Mouse (Mus musculus) adrenal gland, postnatal 36 days (tissue): ENCODE data around the gene Bmp7. TPM values are rescaled to one million over a fixed set of nuclear protein-coding genes. Genes with fewer than 3 reads are reported as not detected.

Source experiments
- DNase-seq, 2 experiments: peaks; one replicate each; pipeline ENCODE4 v3.0.0; 2021; ENCODE audit warnings: mixed read lengths in 1 of 2
- total RNA-seq, 2 experiments: library from RNA; stranded (reverse); gene quantifications; 2 replicates each; pipeline ENCODE4 v1.2.3; 2021

The Bmp7 gene
- total RNA-seq, 2 experiments from 2014 or later: 30.1 to 68.2 TPM

DNA sequence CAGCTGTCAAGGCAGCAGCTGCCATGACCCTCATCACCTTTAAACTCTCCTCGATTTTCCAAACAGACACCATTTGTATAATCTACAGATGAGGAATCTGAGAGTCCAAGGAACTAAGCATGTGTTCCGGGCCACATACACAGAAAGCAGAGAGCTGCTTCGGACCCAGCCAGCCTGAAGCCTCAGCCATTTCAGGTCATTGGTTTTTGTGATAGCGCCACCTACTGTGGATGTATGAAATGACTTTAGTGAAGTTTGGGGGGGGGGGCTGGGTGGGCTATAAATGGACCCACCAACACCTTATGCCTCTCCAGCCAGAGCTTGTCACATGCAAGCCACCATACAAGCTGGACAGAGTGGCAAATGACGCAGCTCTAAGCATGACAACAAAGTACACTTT, 8.9 kb upstream of the Bmp7 start:
- no peak for DNase-seq

DNA sequence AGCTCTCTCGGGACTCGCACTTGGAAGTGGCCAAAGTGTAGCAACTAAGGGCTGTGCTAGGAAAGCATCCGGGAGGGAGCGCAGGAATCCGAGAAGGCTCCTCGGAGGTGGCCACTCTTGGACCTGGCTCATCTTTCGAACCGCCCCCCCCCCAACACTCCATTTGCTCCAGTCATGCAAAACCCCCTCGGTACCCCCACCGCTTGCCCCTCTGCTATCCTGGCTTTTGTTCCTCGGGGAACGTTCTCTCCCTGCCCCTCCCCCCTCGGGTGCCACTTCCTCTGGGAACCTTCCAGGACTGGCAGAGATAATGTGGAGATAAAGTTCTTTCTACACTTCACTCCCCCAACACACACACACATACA, 660 bp upstream of the Bmp7 start:
- DNase-seq: no peak

DNA sequence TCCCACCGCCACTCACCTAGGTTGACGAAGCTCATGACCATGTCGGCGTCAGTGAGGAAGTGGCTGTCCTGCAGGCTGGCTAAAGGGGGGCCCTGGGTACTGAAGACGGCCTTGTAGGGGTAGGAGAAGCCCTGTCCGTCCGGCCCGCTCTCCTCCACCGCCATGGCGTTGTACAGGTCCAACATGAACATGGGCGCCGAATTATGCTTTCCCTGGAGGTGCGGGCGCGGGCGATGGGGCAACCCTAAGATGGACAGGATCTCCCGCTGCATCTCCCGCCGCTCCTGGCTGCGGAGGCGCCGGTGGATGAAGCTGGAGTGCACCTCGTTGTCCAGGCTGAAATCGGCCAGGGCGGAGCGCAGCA, 500 bp downstream of the Bmp7 start:
- peak; percentile 17 to 41 for DNase-seq

DNA sequence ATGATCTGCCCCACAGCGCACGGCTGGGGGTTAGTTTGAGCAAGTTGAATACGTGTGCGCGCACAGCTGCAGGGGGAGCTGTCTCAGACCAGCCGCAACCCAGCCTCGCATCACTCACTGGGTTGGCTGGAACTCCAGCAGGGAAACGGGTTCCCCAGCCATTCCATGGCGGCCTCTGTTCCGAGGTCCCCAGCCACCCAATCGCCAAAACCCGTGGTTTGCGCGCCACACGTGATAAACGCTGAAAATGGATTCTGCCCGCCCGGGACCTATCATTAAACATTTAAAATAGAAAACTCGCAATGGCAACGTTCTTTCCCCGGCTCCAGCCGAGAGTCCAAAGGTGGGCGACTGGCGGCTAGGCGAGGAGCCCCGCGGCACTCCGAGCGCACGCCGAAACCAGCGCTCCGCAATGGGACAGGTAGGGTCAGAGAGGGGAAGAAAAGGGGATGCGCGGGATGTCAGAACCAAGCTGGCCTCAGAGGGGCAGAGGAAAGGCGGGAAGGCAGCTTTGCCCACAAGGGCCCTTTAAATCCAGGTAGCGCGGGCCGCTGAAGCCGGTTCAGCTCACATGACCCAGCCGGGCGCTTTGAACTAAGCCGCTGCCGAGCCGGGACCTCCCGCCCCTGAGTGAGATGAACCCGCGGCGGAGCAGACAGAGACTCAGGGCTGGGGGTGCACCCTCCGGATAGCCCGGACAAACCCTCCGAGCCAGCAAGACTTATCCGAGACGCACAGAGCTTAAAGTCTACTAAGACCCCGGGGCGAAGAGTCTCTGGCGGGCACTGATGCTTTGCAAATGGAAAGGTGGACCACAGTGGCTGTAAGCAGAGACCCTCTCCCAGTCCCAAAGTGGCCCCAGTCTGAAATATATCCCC, 1.1 kb downstream of the Bmp7 start:
- peak; percentile 56 to 67 for DNase-seq

DNA sequence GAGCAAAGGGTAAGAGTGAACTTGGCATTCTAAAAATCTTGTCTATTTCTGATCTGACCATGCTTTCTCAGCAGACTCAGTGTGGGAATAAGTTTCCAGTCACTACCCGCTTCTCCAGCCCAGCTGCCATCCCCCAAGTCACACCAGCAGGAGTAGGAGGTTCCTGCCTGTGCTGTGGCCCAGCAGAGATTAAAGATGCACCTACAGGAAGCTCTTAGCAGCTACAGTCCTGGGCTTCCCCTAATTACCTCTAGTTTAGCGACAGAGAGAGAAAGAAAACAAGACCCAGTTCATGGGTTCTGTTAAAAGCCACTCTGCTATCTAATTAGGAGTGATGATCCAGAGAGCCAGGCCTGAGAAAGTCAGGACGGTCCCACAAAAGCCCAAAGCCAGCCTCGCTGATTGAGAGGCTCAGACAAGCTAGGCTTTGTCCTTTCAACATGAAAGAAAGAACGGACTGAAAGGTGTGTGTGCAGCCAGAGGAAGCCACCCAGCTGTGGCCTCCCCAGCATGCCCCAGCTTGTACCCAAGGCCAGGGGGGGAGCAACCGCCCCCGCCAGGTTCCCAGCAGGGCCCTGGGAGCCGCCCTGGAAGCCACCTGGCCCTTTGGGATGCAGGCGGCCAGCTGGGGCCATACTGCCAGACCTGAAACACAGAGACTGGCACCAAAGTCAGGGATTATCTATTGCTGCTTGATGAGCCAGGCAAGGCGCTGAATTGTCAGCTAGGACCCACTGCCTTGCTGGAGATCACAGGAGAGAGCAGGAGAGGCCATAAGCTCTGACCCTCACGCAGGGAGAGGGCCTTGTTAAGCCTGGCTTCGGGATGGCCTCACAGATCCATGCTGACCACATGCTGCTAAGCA, 2.6 kb downstream of the Bmp7 start:
- DNase-seq: no peak

DNA sequence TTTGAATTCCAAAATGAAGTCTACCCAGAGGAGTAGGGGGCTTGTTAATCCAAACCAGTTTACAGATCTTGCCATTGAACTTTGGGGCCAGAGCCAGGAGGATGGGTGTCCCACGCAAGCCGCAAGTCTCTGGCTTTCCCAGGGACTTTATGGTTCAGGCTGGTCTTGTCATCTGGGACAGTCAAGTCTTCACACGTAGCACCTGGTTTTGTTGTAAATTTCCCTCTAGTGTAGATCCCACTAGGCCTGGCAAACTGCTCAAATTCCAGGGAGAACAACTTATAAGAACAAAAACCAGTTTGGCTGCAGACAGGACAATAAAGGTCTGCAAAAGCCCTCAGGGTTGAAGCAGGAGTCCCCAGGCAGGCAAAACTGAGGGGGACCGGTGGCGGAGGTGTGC, 3.3 kb downstream of the Bmp7 start:
- no peak for DNase-seq

DNA sequence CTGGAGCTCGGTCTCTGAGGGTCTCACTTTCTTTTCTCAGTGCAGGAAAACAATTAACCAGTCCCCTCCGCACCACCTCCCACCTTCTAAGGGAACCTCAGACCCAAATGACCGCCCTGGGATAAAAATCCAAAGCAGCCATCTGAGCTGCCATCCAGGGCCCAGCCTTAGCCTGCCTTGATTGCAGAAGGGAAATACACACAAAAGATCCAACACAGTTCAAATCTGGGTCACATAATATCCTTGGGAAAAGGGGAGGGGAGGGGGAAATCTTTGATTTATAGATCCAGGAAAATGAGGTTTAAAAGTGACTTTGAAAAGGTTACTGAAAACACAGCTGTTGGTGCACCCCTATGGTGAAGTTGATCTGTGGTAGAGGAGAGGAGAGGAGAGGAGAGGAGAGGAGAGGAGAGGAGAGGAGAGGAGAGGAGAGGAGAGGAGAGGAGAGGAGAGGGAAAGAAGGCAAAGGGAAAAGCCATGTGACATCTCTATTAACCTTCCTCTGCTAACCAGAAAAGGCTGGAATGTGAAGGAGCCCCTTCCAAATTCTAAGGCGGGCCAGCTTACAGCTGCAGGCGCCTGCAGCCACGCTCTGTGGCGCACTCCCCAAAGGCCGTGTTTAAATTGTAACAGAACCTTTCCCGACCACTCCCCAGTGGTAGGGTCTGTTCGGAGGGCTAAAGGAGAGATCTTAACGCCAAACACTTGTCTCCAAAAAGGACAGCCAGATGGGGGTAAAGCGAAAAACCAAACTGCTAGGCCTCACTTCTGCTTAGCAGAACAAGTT, 4.2 kb downstream of the Bmp7 start:
- DNase-seq: no peak

DNA sequence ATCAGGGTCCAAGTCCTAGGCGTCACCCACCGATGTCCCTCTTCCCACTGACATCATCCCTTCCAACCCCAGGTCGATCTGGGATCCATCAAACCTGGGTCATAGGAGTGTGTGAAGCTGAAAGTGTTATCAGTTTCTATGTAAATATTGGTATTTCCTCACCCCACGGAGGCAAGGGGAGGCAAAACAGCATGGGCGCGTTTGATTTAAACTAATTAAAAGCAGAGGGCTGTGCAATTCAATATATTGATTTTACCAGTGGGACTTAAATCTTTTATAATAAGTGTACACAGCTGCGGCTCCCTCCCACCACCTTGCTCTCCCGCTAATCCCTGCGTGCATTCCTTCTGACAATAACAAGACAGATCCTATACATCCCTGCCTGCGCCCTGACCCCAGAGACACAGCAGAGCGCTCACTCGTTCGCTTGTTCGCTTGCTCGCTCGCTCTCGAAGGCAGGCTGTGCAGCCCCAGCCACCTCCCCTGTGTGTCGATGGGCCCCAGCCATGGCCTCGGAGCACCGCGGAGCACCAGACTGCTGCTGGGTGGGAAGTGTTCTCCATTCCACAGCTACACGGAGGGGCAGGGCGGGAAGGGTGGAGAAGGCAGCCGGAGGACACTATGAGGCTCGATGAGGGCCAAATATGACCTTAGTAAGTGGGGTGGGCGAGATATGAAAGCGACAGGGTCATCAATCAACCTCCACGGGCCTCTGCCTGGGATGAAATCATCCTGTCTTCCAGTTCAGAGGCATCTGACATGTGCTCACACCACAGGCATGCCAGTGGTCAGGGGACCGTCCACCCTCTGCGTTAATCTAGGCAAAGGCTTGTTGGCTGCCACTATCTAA, 5.0 kb downstream of the Bmp7 start:
- DNase-seq: peak; percentile 36 to 53

DNA sequence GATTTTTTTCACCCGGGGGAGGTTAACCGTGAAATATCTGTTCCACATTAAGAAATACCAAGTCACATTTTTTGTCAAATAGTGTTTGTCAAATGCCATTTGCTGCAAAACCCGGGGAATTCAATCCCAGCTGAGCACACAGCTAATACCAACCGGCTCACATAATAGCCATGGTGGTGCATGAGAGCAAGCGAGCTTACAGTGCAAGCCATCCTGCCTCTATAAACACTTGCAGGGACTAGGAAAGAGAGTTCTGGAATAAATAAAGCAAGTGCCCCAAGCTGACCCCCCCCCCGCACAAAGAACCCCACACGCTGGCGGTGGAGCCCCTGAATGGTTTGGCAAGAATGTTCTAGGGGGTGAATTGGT, 5.7 kb downstream of the Bmp7 start:
- DNase-seq: no peak

DNA sequence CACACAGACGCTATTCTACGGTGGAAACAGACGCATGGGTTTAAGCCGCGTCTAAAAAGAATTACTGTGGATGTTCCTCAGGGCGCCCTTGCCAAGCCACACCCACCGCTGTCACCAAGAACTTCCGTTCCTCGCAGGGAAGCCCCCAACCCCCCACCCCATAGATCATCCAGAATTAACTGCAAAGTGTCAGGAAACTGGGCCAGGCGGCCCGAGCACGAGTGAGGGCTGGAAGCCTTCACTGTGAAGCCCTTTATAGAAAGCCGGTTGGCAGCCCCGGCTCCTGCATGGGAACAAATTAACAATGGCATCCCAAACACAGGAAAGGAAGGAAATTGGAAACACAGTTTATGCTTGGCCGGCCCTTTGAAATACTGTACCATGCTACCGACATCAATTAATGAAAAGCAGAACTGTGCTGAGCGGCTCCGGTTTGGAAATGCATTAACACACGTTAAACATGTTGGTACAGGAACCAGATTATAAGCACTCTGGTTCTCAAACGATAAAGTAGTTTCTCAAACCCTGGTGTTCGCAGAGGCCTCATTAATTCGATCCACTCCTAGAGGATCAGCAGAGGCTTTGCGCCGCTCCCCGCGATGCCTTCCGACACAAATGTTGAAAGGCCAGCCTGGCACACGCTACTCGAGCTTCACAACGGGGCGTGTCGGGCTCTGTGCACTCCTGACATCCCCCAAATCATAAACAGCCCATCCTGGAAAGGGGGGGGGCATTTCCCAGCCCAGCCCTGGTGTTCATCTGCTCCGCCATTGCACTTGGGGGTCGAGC, 6.3 kb downstream of the Bmp7 start:
- DNase-seq: peak; percentile 60 to 69

DNA sequence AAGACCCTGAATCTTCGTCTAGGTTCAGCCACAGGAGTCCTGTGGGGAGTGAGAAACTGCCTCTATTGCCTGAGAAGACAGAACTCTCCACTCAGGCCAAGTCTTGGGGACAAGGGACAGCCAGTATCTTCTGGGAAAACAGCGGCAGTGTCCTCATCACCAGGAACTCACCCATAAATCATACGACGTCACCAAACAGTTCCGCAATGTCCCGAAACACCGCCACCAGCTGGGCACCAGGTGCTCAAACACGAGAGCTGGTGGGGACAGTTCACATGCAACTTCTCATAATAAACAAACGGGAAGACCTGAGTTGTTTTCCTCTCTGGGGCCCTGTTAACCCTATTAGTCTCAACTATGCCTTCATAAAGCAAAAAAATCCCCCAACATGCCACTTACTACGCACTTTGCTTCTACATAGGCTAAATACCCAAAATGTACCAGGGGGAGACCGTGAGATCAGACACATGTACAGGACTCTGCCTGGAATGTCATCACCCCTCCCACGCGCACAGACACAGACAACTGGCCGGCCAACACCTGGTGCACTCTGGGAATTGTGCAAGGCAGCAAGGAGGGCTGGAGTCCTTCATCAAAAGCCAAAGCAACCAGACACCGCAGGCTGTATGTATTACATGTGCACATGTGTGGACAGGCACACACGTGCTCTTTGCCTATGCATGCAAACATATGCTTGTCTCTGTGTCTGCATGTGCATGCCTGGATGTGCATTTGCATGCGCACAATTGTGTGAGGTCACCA, 8.8 kb downstream of the Bmp7 start:
- peak; percentile 44 to 45 for DNase-seq

DNA sequence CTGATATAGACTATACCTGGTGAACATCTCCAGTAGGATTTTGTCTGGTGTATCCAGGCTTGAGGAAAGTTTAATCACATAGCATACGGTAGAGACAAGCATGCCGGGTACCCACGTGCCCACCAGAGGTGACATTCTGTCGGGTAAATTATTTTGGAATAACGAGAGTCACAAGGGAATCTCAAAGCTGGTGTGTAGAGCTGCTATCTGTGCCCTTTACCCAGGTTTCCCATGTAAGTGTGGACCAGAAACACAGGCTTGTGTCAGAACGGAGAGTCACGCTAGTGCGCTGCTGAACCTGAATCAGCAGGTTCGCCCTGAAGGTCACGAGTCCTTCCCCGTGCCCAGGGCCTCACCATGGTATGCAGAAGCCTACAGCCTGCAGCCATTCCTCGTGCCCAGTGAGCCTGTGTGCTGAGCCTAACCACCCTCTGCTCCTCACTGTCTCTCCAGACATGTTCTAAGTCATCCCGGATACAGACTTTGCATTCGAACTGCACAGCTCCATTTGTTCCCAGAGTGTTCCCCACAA, 10.2 kb downstream of the Bmp7 start:
- peak; percentile 47 to 62 for DNase-seq

DNA sequence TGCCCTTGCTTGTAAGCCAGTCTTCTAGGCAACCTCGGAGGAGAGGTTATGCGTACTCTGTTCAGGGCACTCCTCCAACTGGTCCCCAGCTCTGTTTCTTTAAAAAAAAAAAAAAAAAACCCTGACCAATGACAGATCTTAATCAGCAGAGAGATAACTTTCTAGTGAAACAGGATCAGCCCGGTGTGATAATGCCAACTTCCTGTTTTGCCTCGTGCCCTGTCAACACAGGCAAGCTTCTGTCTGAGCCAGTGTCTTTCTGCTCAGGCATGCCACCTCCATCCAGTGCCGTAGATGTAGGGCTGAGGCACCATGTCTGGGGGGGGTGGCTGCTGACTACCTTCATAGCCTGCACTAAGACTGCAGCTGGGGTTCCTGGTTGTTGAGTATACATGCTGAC, 12.5 kb downstream of the Bmp7 start:
- DNase-seq: no peak

DNA sequence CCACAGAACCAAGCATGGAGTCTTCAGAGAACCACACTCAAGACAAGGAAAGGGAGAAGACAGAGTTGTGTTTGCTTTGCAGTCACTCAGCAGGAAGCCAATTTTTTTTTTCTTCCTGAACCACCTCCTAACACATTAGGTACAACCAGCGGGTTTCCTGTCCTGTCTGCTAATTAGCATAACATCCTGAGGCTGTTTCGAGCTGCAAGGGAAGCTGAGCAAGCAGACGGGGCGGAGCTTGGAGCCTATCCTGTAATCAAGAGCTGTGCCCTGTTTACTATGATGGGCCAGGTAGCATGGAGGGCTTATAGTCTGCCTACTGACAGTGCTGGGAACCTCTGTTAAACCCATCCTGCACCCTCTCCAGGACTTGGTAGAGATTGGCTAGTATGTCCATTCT, 13.8 kb downstream of the Bmp7 start:
- no peak for DNase-seq

DNA sequence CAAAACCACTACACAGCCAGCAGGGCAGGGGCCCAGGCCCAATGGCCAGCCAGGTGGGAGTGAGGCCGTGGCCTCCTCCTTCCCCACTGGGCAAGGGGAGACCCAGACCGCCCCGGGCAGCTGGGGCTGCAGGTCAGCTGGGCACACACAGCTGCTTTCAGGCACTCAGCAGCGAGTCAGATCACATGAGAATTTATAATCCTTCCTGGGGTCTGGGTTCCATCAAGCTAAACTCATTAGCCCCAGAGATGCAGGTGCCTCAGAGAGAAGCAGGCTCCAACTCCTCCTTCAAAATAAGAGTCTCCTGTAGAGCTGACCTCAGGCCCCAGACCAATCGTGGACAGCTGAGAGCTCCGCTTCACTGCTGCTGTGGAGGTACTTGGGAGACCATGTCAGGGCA, 15.2 kb downstream of the Bmp7 start:
- no peak for DNase-seq

DNA sequence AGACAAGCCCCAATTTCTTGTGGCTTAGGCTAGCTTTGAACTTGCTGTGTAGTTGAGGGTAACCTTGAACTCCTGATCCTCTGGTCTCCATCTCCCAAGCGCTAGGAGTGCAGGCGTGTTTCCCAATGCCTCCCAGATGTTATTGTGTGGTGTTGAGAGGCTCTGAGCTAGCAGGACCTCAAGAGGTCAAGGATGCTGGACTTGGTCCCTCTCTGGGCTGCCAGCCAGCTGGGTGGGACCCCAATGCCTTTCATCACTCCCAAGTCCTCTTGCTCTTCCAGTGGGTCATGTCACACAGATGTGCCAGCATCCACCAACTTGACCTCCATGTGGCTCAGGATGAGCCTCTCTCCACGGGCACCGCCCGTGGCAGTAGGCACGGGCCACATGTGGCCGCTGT, 16.9 kb downstream of the Bmp7 start:
- DNase-seq: peak; percentile 78 to 79

DNA sequence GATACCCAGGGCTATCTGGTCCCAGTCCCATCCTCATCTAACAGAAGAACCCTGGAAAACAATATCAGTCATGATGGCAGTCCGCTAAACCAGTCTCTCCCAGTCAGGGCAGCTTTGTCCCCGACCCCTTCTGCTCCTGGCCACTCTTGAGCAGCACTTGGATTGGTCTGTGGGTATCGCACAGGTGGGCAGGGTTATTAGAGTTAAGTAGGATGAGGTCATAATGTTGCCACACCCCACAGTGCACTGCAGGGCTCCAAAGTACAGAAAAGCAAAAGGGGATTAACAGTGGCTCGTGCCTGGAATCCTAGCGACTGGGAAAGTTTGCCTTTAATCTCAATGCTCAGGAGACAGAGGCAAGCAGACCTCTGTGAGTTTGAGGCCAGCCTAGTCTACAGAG, 17.5 kb downstream of the Bmp7 start:
- DNase-seq: no peak

DNA sequence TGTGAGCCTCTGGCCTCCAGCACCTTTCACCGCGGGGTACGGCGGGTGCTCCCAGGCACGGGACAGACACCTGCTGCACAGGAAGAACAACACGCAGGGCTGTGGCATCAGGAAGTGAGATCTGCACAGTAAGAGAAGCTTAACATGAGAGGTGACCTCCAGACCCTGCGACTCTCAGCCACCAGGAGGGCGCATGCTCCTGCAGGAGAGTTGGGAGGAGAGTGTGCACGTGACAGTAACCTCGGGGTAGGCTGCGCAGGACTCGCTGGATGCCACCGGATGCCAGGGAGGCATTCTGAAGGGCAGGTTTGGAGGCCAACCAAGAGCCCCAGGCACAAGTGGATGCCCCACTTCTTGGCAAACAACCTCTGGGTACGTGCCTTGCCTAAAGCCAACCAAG, 26.1 kb downstream of the Bmp7 start:
- no peak for DNase-seq

DNA sequence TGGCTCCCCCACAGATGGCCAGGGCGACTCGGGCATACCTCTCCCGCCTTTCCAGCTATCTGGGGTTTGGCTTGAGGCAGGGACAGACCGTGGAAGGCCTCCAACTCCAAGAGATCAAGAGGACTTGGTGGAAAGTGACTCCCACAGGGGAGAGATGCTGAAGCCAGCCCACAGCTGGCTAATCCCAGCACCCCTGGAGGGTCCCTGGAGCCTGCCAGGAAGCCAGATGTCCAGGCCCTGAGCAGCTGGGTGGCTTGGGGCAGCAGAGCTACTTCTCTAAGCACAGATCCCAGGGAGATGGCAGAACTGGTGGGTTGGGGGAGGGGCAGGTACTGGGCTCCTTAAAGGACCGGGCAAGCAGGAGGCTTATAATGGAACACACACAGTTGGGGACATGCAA, 28.4 kb downstream of the Bmp7 start:
- DNase-seq: peak in 1 of 2 experiments; percentile 42

DNA sequence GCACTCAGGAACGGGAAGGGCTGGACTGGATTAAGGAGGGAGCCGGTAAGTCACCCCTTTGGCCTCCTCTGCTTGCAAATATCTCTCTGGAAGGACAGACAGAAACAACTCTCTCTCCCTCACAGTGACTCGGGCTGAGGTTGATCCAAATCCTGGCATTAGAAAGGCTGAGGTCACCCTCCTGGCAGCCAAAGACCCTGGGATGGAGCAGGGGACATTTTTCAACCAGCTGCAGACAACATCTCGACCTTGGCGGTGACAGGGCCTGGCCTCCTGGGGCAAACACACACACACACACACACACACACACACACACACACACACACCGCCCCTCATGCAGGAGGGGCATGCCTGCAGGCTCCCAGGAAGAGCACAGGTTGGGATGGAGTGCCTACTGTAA, 29.0 kb downstream of the Bmp7 start:
- DNase-seq: peak; percentile 85 to 88
